Mouse (Mus musculus): ENCODE data around the gene Shisa7. TPM values are rescaled to one million over a fixed set of nuclear protein-coding genes. Genes with fewer than 3 reads are reported as not detected.
"Not testable (repeated sequence)": the region's sequence is repeated elsewhere in the genome, so short reads cannot be mapped to it uniquely, and the experiment has no call there.

The Shisa7 gene
- polyA plus RNA-seq (2014; fragmentation: Nextera tagmentation; extraction: Ambion mirVana) = 0.89 and 1.1 TPM in 2 replicates

- peaks cover 15% of the 10 kb centered on the region; the same call in 1 of the 2 replicates for H3K4me1 ChIP-seq (ENCODE audit: control insufficient read depth, insufficient read depth, low read length)
- peak within 1 kb of the TSS; percentile 47 for H3K9ac ChIP-seq (ENCODE audit: low read depth, low read length)
- peak; percentile 68 for ATAC-seq (ENCODE audit: low FRiP score, low TSS enrichment)
- peak within 1 kb of the TSS; percentile 87 for H3K4me2 ChIP-seq (replicated peaks; ENCODE audit: low read depth, low read length)
- H3K36me3 ChIP-seq (ENCODE audit: control insufficient read depth, insufficient read depth, low read length) = no peaks in the 10 kb centered on the region
- no peak within 1 kb of the TSS for H3K27ac ChIP-seq (ENCODE audit: low read depth, low read length)
- peaks cover 33% of the 10 kb centered on the region for H3K27me3 ChIP-seq (ENCODE audit: control insufficient read depth, insufficient read depth, low read length)
- H3K4me3 ChIP-seq (ENCODE audit: low read length) = peak within 1 kb of the TSS; percentile 44
- WGBS = 1% methylated on average over 41 of the region's 41 CpGs
- no peaks in the 10 kb centered on the region for H3K9me3 ChIP-seq (ENCODE audit: control insufficient read depth, low read length)
Measured at GRCm38 (mm10) chr7:4844245-4844916, at the start of gene Shisa7. Gene Shisa7 (minus strand): TSS chr7:4844696.

- ATAC-seq (ENCODE audit: low FRiP score, low TSS enrichment) = no peak
- Histone ChIP-seq H3K9ac (ENCODE audit: low read depth, low read length) (no peak overlapping the region), H3K27ac (ENCODE audit: low read depth, low read length) (no peak overlapping the region), H3K4me1 (ENCODE audit: control insufficient read depth, insufficient read depth, low read length) (no peaks in the 10 kb centered on the region), H3K9me3 (ENCODE audit: control insufficient read depth, low read length) (peaks cover 9% of the 10 kb centered on the region; the same call in 1 of the 2 replicates), H3K27me3 (ENCODE audit: control insufficient read depth, insufficient read depth, low read length) (no peaks in the 10 kb centered on the region), H3K4me2 (replicated peaks; ENCODE audit: low read depth, low read length) (no peak overlapping the region), H3K4me3 (ENCODE audit: low read length) (no peak overlapping the region), H3K36me3 (ENCODE audit: control insufficient read depth, insufficient read depth, low read length) (no peaks in the 10 kb centered on the region)
- 74% methylated on average over 4 of the region's 4 CpGs for WGBS
Measured at GRCm38 (mm10) chr7:4886680-4887079, 42.2 kb upstream of the Shisa7 start.

GRCm38 (mm10) chr7:4879036-4879435, 34.5 kb upstream of the Shisa7 start:
- H3K9me3 ChIP-seq (ENCODE audit: control insufficient read depth, low read length); H3K27ac ChIP-seq (ENCODE audit: low read depth, low read length); H3K36me3 ChIP-seq (ENCODE audit: control insufficient read depth, insufficient read depth, low read length); H3K4me2 ChIP-seq (replicated peaks; ENCODE audit: low read depth, low read length); H3K4me3 ChIP-seq (ENCODE audit: low read length); H3K27me3 ChIP-seq (ENCODE audit: control insufficient read depth, insufficient read depth, low read length); H3K4me1 ChIP-seq (ENCODE audit: control insufficient read depth, insufficient read depth, low read length); H3K9ac ChIP-seq (ENCODE audit: low read depth, low read length); ATAC-seq (ENCODE audit: low FRiP score, low TSS enrichment): not testable (repeated sequence)
- 82% methylated on average over 1 of the region's 1 CpGs for WGBS

GRCm38 (mm10) chr7:4878186-4878585, 33.7 kb upstream of the Shisa7 start:
- peaks cover 8% of the 10 kb centered on the region; the same call in 1 of the 2 replicates for H3K4me1 ChIP-seq (ENCODE audit: control insufficient read depth, insufficient read depth, low read length)
- H3K4me2 ChIP-seq (replicated peaks; ENCODE audit: low read depth, low read length) = no peak overlapping the region; the same call in 1 of the 2 replicates
- no peak overlapping the region for H3K9ac ChIP-seq (ENCODE audit: low read depth, low read length)
- ATAC-seq (ENCODE audit: low FRiP score, low TSS enrichment) = no peak
- H3K36me3 ChIP-seq (ENCODE audit: control insufficient read depth, insufficient read depth, low read length) = no peaks in the 10 kb centered on the region
- H3K9me3 ChIP-seq (ENCODE audit: control insufficient read depth, low read length) = 0 out of 2 replicates have a peak, but pooled peaks cover 3% of the 10 kb centered on the region
- no peak overlapping the region for H3K4me3 ChIP-seq (ENCODE audit: low read length)
- H3K27me3 ChIP-seq (ENCODE audit: control insufficient read depth, insufficient read depth, low read length) = no peaks in the 10 kb centered on the region
- no peak overlapping the region for H3K27ac ChIP-seq (ENCODE audit: low read depth, low read length)

- H3K9me3 ChIP-seq (ENCODE audit: control insufficient read depth, low read length) = 0 out of 2 replicates have a peak, but pooled peaks cover 3% of the 10 kb centered on the region
- no peak for ATAC-seq (ENCODE audit: low FRiP score, low TSS enrichment)
- H3K36me3 ChIP-seq (ENCODE audit: control insufficient read depth, insufficient read depth, low read length) = no peaks in the 10 kb centered on the region
- H3K27ac ChIP-seq (ENCODE audit: low read depth, low read length) = no peak overlapping the region
- H3K27me3 ChIP-seq (ENCODE audit: control insufficient read depth, insufficient read depth, low read length) = no peaks in the 10 kb centered on the region
- H3K4me3 ChIP-seq (ENCODE audit: low read length) = peak overlapping the region; percentile 45
- H3K4me1 ChIP-seq (ENCODE audit: control insufficient read depth, insufficient read depth, low read length) = peaks cover 8% of the 10 kb centered on the region; the same call in 1 of the 2 replicates
- H3K4me2 ChIP-seq (replicated peaks; ENCODE audit: low read depth, low read length) = peak overlapping the region; percentile 91
- H3K9ac ChIP-seq (ENCODE audit: low read depth, low read length) = peak overlapping the region; percentile 54
- 10% methylated on average over 11 of the region's 11 CpGs for WGBS
Measured at GRCm38 (mm10) chr7:4877226-4877625, 32.7 kb upstream of the Shisa7 start.

GRCm38 (mm10) chr7:4876753-4877221, 32.3 kb upstream of the Shisa7 start, which contains the start of gene Isoc2a:
Gene Isoc2a (plus strand): TSS chr7:4877153.
- no peak within 1 kb of the TSS for H3K27ac ChIP-seq (ENCODE audit: low read depth, low read length)
- WGBS = 0% methylated on average over 21 of the region's 22 CpGs

GRCm38 (mm10) chr7:4870133-4870532, 25.6 kb upstream of the Shisa7 start, which contains the start of gene Isoc2b:
Gene Isoc2b (minus strand): TSS chr7:4870258.
- Histone ChIP-seq H3K4me3 (ENCODE audit: low read length) (no peak within 1 kb of the TSS), H3K9ac (ENCODE audit: low read depth, low read length) (no peak within 1 kb of the TSS), H3K4me1 (ENCODE audit: control insufficient read depth, insufficient read depth, low read length) (no peaks in the 10 kb centered on the region), H3K27me3 (ENCODE audit: control insufficient read depth, insufficient read depth, low read length) (no peaks in the 10 kb centered on the region), H3K9me3 (ENCODE audit: control insufficient read depth, low read length) (no peaks in the 10 kb centered on the region), H3K4me2 (replicated peaks; ENCODE audit: low read depth, low read length) (no peak within 1 kb of the TSS), H3K27ac (ENCODE audit: low read depth, low read length) (no peak within 1 kb of the TSS), H3K36me3 (ENCODE audit: control insufficient read depth, insufficient read depth, low read length) (no peaks in the 10 kb centered on the region)
- 44% methylated on average over 6 of the region's 6 CpGs for WGBS
- no peak for ATAC-seq (ENCODE audit: low FRiP score, low TSS enrichment)

More at GRCm38 (mm10) chr7:4876753-4877221, 32.3 kb upstream of the Shisa7 start, which contains the start of gene Isoc2a:
- peak; percentile 100 for ATAC-seq (ENCODE audit: low FRiP score, low TSS enrichment)
- Histone ChIP-seq H3K4me1 (ENCODE audit: control insufficient read depth, insufficient read depth, low read length) (peaks cover 8% of the 10 kb centered on the region; the same call in 1 of the 2 replicates), H3K9ac (ENCODE audit: low read depth, low read length) (peak within 1 kb of the TSS; percentile 54), H3K9me3 (ENCODE audit: control insufficient read depth, low read length) (no peaks in the 10 kb centered on the region), H3K27me3 (ENCODE audit: control insufficient read depth, insufficient read depth, low read length) (no peaks in the 10 kb centered on the region), H3K4me3 (ENCODE audit: low read length) (peak within 1 kb of the TSS; percentile 45), H3K4me2 (replicated peaks; ENCODE audit: low read depth, low read length) (peak within 1 kb of the TSS; percentile 91), H3K36me3 (ENCODE audit: control insufficient read depth, insufficient read depth, low read length) (no peaks in the 10 kb centered on the region)

- Histone ChIP-seq H3K4me1 (ENCODE audit: control insufficient read depth, insufficient read depth, low read length) (no peaks in the 10 kb centered on the region), H3K4me3 (ENCODE audit: low read length) (peak overlapping the region; percentile 50), H3K9ac (ENCODE audit: low read depth, low read length) (peak overlapping the region; percentile 51; the same call in 1 of the 2 replicates), H3K36me3 (ENCODE audit: control insufficient read depth, insufficient read depth, low read length) (no peaks in the 10 kb centered on the region), H3K4me2 (replicated peaks; ENCODE audit: low read depth, low read length) (peak overlapping the region; percentile 41), H3K9me3 (ENCODE audit: control insufficient read depth, low read length) (no peaks in the 10 kb centered on the region), H3K27ac (ENCODE audit: low read depth, low read length) (no peak overlapping the region; the same call in 1 of the 2 replicates), H3K27me3 (ENCODE audit: control insufficient read depth, insufficient read depth, low read length) (no peaks in the 10 kb centered on the region)
- WGBS = 50% methylated on average over 10 of the region's 10 CpGs
- no peak for ATAC-seq (ENCODE audit: low FRiP score, low TSS enrichment)
Measured at GRCm38 (mm10) chr7:4866631-4867180, 22.2 kb upstream of the Shisa7 start.
